In genomic region chr9:86583740-86584139, GRCm38 (mm10) we compare ENCODE assay signal across 9 mouse cellular contexts. TPM values are rescaled to one million over a fixed set of nuclear protein-coding genes. Genes with fewer than 3 reads are reported as not detected.
DNase-seq lines count a peak whose midpoint lies in the region; ATAC-seq and TF ChIP-seq lines count a peak whose summit lies in the region.
"Had no signal": no experiment of that assay in that cellular context is flagged by ENCODE, and none has a peak within 500 bp of the region (broad histone marks: within the 10 kb centered on the region; RNA-seq: fewer than 3 reads in every experiment).

No protein-coding gene starts in this region.

- no peak overlapping the region for H3K4me3 ChIP-seq in liver, embryonic 12.5 days
- no peak overlapping the region for H3K4me3 ChIP-seq in intestine, embryonic 15.5 days (replicated peaks)
- H3K4me3 ChIP-seq in midbrain, embryonic 14.5 days (replicated peaks; ENCODE audit: low read depth, low read length): no peak overlapping the region
- H3K4me3 ChIP-seq in small intestine, adult 2 months (ENCODE audit: low read depth, low read length): no peak overlapping the region
- H3K4me3 ChIP-seq: neural tube, embryonic 12.5 days had no signal

- H3K9ac ChIP-seq in liver, embryonic 12.5 days: no peak overlapping the region
- no peak overlapping the region for H3K9ac ChIP-seq in intestine, embryonic 15.5 days
- H3K9ac ChIP-seq in midbrain, embryonic 14.5 days (replicated peaks; ENCODE audit: low read length): no peak overlapping the region
- H3K9ac ChIP-seq: neural tube, embryonic 12.5 days had no signal

- no peak for ATAC-seq in liver, embryonic 12.5 days
- ATAC-seq in intestine, embryonic 15.5 days: peak; percentile 66; the same call in 1 of the 2 replicates
- no peak; the same call in 1 of the 2 replicates for ATAC-seq in midbrain, embryonic 14.5 days (ENCODE audit: low FRiP score, low TSS enrichment)

- TF ChIP-seq CTCF in small intestine, adult 2 months (IDR thresholded peaks at IDR 0.05; ENCODE audit: extremely low read depth, insufficient read length, insufficient replicate concordance, low read depth, low read length): peak; percentile 86; the same call in 1 of the 2 replicates

- no peaks in the 10 kb centered on the region for H3K27me3 ChIP-seq in liver, embryonic 12.5 days (replicated peaks)
- no peaks in the 10 kb centered on the region for H3K27me3 ChIP-seq in intestine, embryonic 15.5 days (replicated peaks)
- no peaks in the 10 kb centered on the region for H3K27me3 ChIP-seq in midbrain, embryonic 14.5 days (ENCODE audit: control insufficient read depth, insufficient read depth, low read length)
- H3K27me3 ChIP-seq in small intestine, adult 2 months (ENCODE audit: control insufficient read depth, insufficient read depth, low read length): no peaks in the 10 kb centered on the region
- H3K27me3 ChIP-seq: neural tube, embryonic 12.5 days had no signal

- WGBS in liver, embryonic 12.5 days (ENCODE audit: insufficient replicate concordance): 47% methylated on average over 3 of the region's 3 CpGs
- WGBS in intestine, embryonic 15.5 days: 58% methylated on average over 3 of the region's 3 CpGs
- WGBS in midbrain, embryonic 14.5 days: 59% methylated on average over 3 of the region's 3 CpGs
- 49% methylated on average over 3 of the region's 3 CpGs for WGBS in small intestine, adult 2 months

- no peak overlapping the region for H3K4me2 ChIP-seq in liver, embryonic 12.5 days
- no peak overlapping the region for H3K4me2 ChIP-seq in intestine, embryonic 15.5 days (replicated peaks)
- no peak overlapping the region for H3K4me2 ChIP-seq in midbrain, embryonic 14.5 days (ENCODE audit: low read length)
- H3K4me2 ChIP-seq: neural tube, embryonic 12.5 days had no signal

- no peaks in the 10 kb centered on the region for H3K4me1 ChIP-seq in liver, embryonic 12.5 days
- no peaks in the 10 kb centered on the region for H3K4me1 ChIP-seq in intestine, embryonic 15.5 days (replicated peaks)
- no peaks in the 10 kb centered on the region for H3K4me1 ChIP-seq in midbrain, embryonic 14.5 days (ENCODE audit: control insufficient read depth, insufficient read depth, low read length)
- no peaks in the 10 kb centered on the region for H3K4me1 ChIP-seq in small intestine, adult 2 months (ENCODE audit: control insufficient read depth, insufficient read depth, insufficient read length, low read length)
- H3K4me1 ChIP-seq: neural tube, embryonic 12.5 days had no signal

- no peak for TF ChIP-seq POLR2A in small intestine, adult 2 months (IDR thresholded peaks at IDR 0.05; ENCODE audit: low read depth, low read length)

- H3K27ac ChIP-seq in liver, embryonic 12.5 days: no peak overlapping the region
- no peak overlapping the region for H3K27ac ChIP-seq in intestine, embryonic 15.5 days
- no peak overlapping the region for H3K27ac ChIP-seq in midbrain, embryonic 14.5 days (replicated peaks; ENCODE audit: low read depth, low read length)
- no peak overlapping the region for H3K27ac ChIP-seq in small intestine, adult 2 months (ENCODE audit: insufficient read depth, low read depth, low read length)
- H3K27ac ChIP-seq: neural tube, embryonic 12.5 days had no signal

- intact Hi-C loops in left cerebral cortex, postnatal 25 days (cut with DNase I): no loop called here

- no peaks in the 10 kb centered on the region for H3K9me3 ChIP-seq in liver, embryonic 12.5 days (replicated peaks)
- H3K9me3 ChIP-seq in intestine, embryonic 15.5 days: no peaks in the 10 kb centered on the region
- H3K9me3 ChIP-seq in midbrain, embryonic 14.5 days (ENCODE audit: control insufficient read depth, low read length): no peaks in the 10 kb centered on the region
- H3K9me3 ChIP-seq: neural tube, embryonic 12.5 days had no signal

- no peaks in the 10 kb centered on the region for H3K36me3 ChIP-seq in liver, embryonic 12.5 days
- H3K36me3 ChIP-seq in intestine, embryonic 15.5 days: no peaks in the 10 kb centered on the region
- H3K36me3 ChIP-seq in midbrain, embryonic 14.5 days (ENCODE audit: control insufficient read depth, insufficient read depth, low read length): no peaks in the 10 kb centered on the region
- H3K36me3 ChIP-seq in small intestine, adult 2 months (ENCODE audit: control insufficient read depth, insufficient read depth, low read length): no peaks in the 10 kb centered on the region
- H3K36me3 ChIP-seq: neural tube, embryonic 12.5 days had no signal

- peak; percentile 71 for DNase-seq in liver
- DNase-seq in cerebellum, adult 9-11 months: peak; percentile 55
- DNase-seq in frontal cortex, postnatal 14 days (ENCODE audit: low spot score in 2 of 2): peak; percentile 51 to 60
- peak; percentile 75 to 81 for DNase-seq in left cerebral cortex, postnatal 25 days (ENCODE audit: low spot score in 2 of 2)
- DNase-seq in midbrain, embryonic 14.5 days: peak; percentile 87

RNA-seq across cellular contexts. Expression of gene Rwdd2a, which starts 11.9 kb away (rescaled TPM):
- 1.6 and 2.1 TPM in 2 replicates for polyA plus RNA-seq in liver, embryonic 12.5 days (2016; fragmentation: Nextera tagmentation; extraction: Ambion mirVana)
- polyA plus RNA-seq in intestine, embryonic 15.5 days (2015; fragmentation: Nextera tagmentation; extraction: Ambion mirVana): 2.7 and 2.9 TPM in 2 replicates
- total RNA-seq in left cerebral cortex, postnatal 25 days (2021): 10 to 100 TPM; 25.9 to 27.3 TPM
- polyA plus RNA-seq in midbrain, embryonic 14.5 days (2014; fragmentation: Nextera tagmentation; extraction: Ambion mirVana): 12.6 and 21.9 TPM in 2 replicates
- 1.0 and 1.1 TPM in 2 replicates for polyA plus RNA-seq in small intestine, adult 2 months (2012; rRNA removed)

RNA-seq across cellular contexts. Expression of gene Pgm3, which starts 12.1 kb away (rescaled TPM):
- 17.4 and 17.7 TPM in 2 replicates for polyA plus RNA-seq in liver, embryonic 12.5 days (2016; fragmentation: Nextera tagmentation; extraction: Ambion mirVana)
- 40.6 and 42.4 TPM in 2 replicates for polyA plus RNA-seq in intestine, embryonic 15.5 days (2015; fragmentation: Nextera tagmentation; extraction: Ambion mirVana)
- total RNA-seq in left cerebral cortex, postnatal 25 days (2021): 10 to 100 TPM; 16.6 to 19.5 TPM
- polyA plus RNA-seq in midbrain, embryonic 14.5 days (2014; fragmentation: Nextera tagmentation; extraction: Ambion mirVana): 31.6 and 32.6 TPM in 2 replicates
- 2.5 and 6.4 TPM in 2 replicates for polyA plus RNA-seq in small intestine, adult 2 months (2012; rRNA removed)
